Mouse (Mus musculus): Measurements from ENCODE around the gene Ap3m1. TPM values are rescaled to one million over a fixed set of nuclear protein-coding genes. Genes with fewer than 3 reads are reported as not detected.

Ap3m1 gene
- total and polyA plus RNA-seq, 3 experiments = 32.6 to 73.4 (median 61.7) TPM

DNA sequence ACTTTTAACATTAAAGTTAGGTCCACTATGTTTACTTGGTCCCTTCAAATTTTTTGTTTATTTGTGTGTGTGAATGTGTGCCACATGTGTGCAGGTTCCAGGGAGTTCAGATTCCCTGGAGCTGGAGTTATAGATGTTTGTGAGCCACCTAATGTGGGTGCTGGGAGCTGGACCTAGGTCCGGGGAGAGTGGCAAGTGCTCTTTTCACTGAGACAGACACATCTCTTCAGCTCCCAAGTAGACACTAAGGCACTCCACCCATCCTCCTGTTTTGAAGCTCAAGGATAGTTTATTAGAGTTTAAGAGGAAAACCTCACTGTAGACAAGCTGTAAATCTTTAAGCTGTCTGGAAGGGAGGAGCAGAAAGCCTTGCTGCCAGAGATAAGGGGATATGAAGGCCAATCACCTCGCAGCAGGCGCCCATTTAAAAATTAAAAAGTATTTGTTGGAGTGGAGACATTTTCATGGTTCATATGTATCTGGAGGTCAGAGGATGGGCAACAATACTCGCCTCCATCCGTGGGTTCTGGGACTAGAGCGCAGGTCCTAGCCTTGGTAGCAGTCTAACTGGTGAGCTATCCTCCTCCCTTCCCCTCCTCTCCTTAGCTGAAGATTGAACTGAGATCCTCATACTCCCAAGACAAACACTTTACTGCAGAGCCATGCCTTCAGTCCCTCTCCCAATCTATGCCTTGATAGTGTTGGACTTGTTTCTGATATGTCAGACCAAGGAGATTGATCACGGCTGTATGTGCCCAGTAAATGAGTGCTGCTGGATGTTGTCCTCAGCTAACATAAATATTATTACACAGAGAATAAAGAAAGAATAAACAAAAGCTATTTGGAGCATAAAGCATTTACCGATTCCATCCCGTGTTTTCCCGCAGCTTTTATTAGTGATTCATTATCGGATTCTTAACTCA, 22.4 kb upstream of the Ap3m1 start:
- Histone ChIP-seq H3K9me3 (replicated peaks; ENCODE audit: low read length) (no peaks in the 10 kb centered on the region), H3K4me2 (ENCODE audit: insufficient read depth, low read depth, poor library complexity, severe bottlenecking) (no peak overlapping the region), H3K79me2 (replicated peaks; ENCODE audit: control insufficient read depth, extremely low read depth, insufficient read depth, poor library complexity, severe bottlenecking) (no peaks in the 10 kb centered on the region), H3K9ac (ENCODE audit: insufficient read depth, low read depth) (no peak overlapping the region), H3K27me3 (replicated peaks) (no peaks in the 10 kb centered on the region), H3K4me1 (ENCODE audit: control insufficient read depth in 1 of 2, insufficient read depth in 2 of 2) (peaks cover 2 to 16% of the 10 kb centered on the region in 2 experiments; a peak in 2 of 4 replicates), H3K4me3 (replicated peaks in 1 of 3; ENCODE audit: low read depth in 2 of 3, low read length in 2 of 3, poor library complexity in 1 of 3) (no peak overlapping the region), H3K36me3 (replicated peaks in 1 of 2; ENCODE audit: control insufficient read depth in 1 of 2, insufficient read depth in 1 of 2, low read length in 1 of 2) (peaks cover 0 to 2% of the 10 kb centered on the region in 2 experiments), H3K27ac (ENCODE audit: insufficient read depth, low read depth) (no peak overlapping the region)
- TF ChIP-seq MAX (IDR thresholded peaks at IDR 0.05; ENCODE audit: low read length) = no peak
- no peak for TF ChIP-seq USF1 (IDR thresholded peaks at IDR 0.05; ENCODE audit: low read depth, low read length)
- no peak for TF ChIP-seq HCFC1 (IDR thresholded peaks at IDR 0.05; ENCODE audit: low read depth, low read length)
- no peak for TF ChIP-seq CHD1 (IDR thresholded peaks at IDR 0.05; ENCODE audit: low read depth, low read length)
- no peak for TF ChIP-seq JUND (conservative IDR thresholded peaks at IDR 0.05; ENCODE audit: low read depth, low read length)
- TF ChIP-seq NELFE (IDR thresholded peaks at IDR 0.05; ENCODE audit: low read depth, low read length) = no peak
- no peak for TF ChIP-seq ETS1 (conservative IDR thresholded peaks at IDR 0.05; ENCODE audit: low read depth, low read length)
- TF ChIP-seq BHLHE40 (IDR thresholded peaks at IDR 0.05; ENCODE audit: low read depth, low read length) = no peak
- TF ChIP-seq POLR2A (IDR thresholded peaks at IDR 0.05; ENCODE audit: low read depth, low read length) = no peak
- TF ChIP-seq ZNF384 (IDR thresholded peaks at IDR 0.05; ENCODE audit: low read depth, low read length) = no peak
- no peak for DNase-seq (ENCODE audit: extremely low read depth)
- in situ Hi-C loops (cut with MboI; ENCODE audit: low pct_ligation_motif_present, low pct_unique_long_range_greater_than_20kb, low sequenced_read_pairs) (no loop called here), dilution Hi-C loops (cut with MboI; ENCODE audit: extremely low pct_ligation_motif_present, extremely low pct_unique_long_range_greater_than_20kb, low sequenced_read_pairs) (no loop called here)

- no peak for TF ChIP-seq MYC (IDR thresholded peaks at IDR 0.05; ENCODE audit: low read depth, low read length)
- no peak for TF ChIP-seq TBP (conservative IDR thresholded peaks at IDR 0.05; ENCODE audit: low read depth, low read length)
- TF ChIP-seq UBTF (IDR thresholded peaks at IDR 0.05; ENCODE audit: low read depth, low read length) = no peak
- TF ChIP-seq PAX5 (IDR thresholded peaks at IDR 0.05; ENCODE audit: low read length) = no peak
- no peak for TF ChIP-seq GABPA (IDR thresholded peaks at IDR 0.05; ENCODE audit: insufficient replicate concordance, low read depth, low read length)
- no peak for TF ChIP-seq CTCF (conservative IDR thresholded peaks at IDR 0.05 in 1 of 2, IDR thresholded peaks at IDR 0.05 in 1 of 2; ENCODE audit: low read depth in 2 of 2, low read length in 2 of 2)
- TF ChIP-seq ZMIZ1 (IDR thresholded peaks at IDR 0.05; ENCODE audit: low read depth, low read length) = no peak
- no peak for TF ChIP-seq USF1 (IDR thresholded peaks at IDR 0.05; ENCODE audit: low read depth, low read length)
- Histone ChIP-seq H3K9me3 (replicated peaks; ENCODE audit: low read length) (no peaks in the 10 kb centered on the region), H3K36me3 (replicated peaks in 1 of 2; ENCODE audit: control insufficient read depth in 1 of 2, insufficient read depth in 1 of 2, low read length in 1 of 2) (peaks cover 0 to 2% of the 10 kb centered on the region in 2 experiments), H3K27ac (ENCODE audit: insufficient read depth, low read depth) (no peak overlapping the region), H3K4me3 (replicated peaks in 1 of 3; ENCODE audit: low read depth in 2 of 3, low read length in 2 of 3, poor library complexity in 1 of 3) (no peak overlapping the region), H3K4me2 (ENCODE audit: insufficient read depth, low read depth, poor library complexity, severe bottlenecking) (no peak overlapping the region), H3K4me1 (ENCODE audit: control insufficient read depth in 1 of 2, insufficient read depth in 2 of 2) (peaks cover 2 to 13% of the 10 kb centered on the region in 2 experiments; a peak in 2 of 4 replicates), H3K79me2 (replicated peaks; ENCODE audit: control insufficient read depth, extremely low read depth, insufficient read depth, poor library complexity, severe bottlenecking) (no peaks in the 10 kb centered on the region), H3K27me3 (replicated peaks) (no peaks in the 10 kb centered on the region), H3K9ac (ENCODE audit: insufficient read depth, low read depth) (no peak overlapping the region)
- DNase-seq (ENCODE audit: extremely low read depth) = no peak
- dilution Hi-C loops (cut with MboI; ENCODE audit: extremely low pct_ligation_motif_present, extremely low pct_unique_long_range_greater_than_20kb, low sequenced_read_pairs) (no loop called here), in situ Hi-C loops (cut with MboI; ENCODE audit: low pct_ligation_motif_present, low pct_unique_long_range_greater_than_20kb, low sequenced_read_pairs) (no loop called here)
These were observed 21.7 kb upstream of the Ap3m1 start for GRCm38 (mm10) chr14:21073981-21074380.
